Mouse (Mus musculus): Measurements from ENCODE around the gene Tmem178.
A peak's percentile ranks its signal among the peaks of the same experiment; 100 is the strongest.

The Tmem178 gene

DNA sequence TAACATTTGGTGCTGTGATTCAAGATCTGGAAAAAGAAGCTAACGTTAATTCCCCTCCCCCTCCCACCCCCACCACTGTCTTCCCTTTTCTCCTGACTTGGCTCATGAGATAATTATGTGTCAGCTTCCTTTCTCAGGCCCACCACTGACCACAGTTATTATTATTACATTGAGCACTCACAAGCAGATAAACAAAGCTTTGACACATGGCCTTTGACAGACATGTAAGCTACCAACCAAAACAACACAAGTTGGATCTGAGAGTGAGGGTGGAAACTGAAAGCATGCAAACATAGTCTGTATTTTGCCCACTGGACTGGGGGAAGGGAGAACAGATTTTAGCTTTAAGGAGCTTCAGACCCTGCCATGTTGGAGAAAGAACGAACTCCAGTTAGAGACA, 52.8 kb downstream of the Tmem178 start:
- DNase-seq (ENCODE audit: low spot score) = no peak

DNA sequence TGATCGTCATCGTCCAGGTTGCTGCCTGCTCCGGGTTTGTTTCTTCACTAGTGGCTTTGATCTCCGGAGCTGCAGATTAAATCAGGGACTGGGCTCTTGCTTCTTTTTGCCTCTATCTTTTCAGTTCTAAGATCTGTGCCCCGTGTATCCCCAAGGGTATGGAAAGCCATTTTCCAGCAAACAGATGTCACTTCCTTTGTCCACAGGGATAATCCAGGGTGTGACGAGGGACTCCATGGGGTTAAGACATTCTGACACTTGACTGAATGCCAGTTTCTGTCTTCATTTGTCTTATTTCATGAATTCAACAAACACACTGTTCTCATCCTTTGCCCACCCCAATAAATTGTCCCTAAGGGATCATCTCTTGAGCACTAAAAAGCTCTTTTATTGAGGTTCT, 54.5 kb downstream of the Tmem178 start:
- DNase-seq (ENCODE audit: low spot score) = no peak

GRCm38 (mm10) chr17:81001010-81001409, 56.6 kb downstream of the Tmem178 start:
- no peak for DNase-seq (ENCODE audit: low spot score)

GRCm38 (mm10) chr17:81001647-81002046, 57.2 kb downstream of the Tmem178 start:
- no peak for DNase-seq (ENCODE audit: low spot score)

GRCm38 (mm10) chr17:81002130-81002529, 57.7 kb downstream of the Tmem178 start:
- DNase-seq (ENCODE audit: low spot score) = no peak

GRCm38 (mm10) chr17:81004454-81004853, 60.0 kb downstream of the Tmem178 start:
- no peak for DNase-seq (ENCODE audit: low spot score)

DNA sequence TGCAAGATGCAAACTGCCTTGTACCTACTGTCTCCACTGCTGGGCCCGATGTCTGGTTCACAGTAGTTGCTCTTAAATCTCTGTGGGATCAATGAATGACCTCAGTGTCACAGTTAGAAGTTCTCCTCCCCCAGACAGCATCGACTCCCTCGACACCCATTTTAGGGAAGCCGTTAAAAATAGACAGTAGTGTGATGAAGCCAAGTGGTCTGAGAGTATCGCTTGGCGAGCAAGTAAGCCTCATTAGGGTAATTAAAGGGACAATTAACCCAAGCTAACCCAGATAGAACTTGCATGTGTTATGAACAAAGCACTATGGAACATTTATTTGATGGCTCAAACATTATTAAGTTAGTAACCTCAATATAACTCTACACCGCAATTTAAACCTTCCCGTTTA, 60.9 kb downstream of the Tmem178 start:
- DNase-seq (ENCODE audit: low spot score) = no peak

DNA sequence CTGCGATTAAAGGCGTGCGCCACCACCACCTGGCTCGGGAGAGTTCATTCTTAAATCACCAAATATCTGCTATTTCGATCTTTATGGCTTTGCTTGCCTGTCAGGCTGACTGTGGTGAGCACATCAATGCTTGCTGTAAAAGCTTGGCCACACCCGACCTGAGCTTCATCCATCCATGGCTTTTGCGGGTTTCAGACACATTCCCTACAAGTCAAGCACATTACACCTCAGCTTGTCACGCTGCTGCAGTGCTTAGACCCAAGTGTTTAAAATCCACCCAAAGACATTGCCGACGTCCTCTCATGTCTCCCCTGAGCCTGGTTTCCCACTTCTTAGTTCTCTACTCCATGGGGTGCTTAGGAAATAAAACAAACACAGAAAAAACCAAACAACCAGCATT, 64.7 kb downstream of the Tmem178 start:
- DNase-seq (ENCODE audit: low spot score) = no peak

GRCm38 (mm10) chr17:81010199-81010598, 65.8 kb downstream of the Tmem178 start:
- no peak for DNase-seq (ENCODE audit: low spot score)

DNA sequence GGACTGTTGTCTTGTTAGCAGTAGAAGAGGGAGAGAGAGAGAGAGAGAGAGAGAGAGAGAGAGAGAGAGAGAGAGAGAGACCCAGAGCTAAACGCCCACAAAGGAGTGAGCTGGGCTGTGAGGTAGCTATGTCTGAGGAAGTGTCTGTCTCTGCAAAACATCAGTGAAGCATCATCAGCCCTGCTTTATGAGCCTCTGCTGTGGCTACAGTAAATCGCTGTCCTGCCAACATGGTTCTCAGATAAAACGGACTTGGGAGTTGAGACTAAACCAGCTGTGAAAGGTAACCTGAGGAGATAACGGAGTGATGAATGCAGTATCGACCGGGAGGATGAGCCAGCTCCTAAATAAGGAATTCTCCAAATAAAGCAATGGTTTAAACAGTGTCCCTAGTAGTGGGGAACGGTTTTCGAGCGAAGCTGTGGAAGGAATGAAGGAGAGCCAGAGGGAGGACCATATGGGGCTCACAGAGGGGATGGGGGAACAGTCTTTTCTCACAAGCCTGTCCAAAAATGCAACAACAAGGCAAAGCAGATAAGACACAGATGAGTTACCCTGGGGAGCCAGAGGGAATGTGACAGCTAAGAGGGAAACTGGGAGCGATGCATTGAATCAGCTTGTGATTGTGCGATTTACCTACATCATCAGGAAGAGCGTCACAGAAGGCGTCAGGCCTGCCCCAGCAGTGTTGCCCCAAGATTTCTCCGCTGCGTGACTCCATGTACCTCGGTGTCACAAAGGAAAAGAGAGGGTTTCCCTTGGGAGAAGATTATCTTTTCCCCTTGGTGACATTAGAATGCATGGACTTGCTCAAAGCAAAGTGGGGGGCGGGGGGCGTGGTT, 66.6 kb downstream of the Tmem178 start:
- DNase-seq (ENCODE audit: low spot score) = no peak

GRCm38 (mm10) chr17:81015814-81016447, 71.5 kb downstream of the Tmem178 start:
- DNase-seq (ENCODE audit: low spot score) = peak; percentile 89

- peak; percentile 56 for DNase-seq (ENCODE audit: low spot score)
These were observed 72.7 kb downstream of the Tmem178 start for GRCm38 (mm10) chr17:81017132-81017531.

DNA sequence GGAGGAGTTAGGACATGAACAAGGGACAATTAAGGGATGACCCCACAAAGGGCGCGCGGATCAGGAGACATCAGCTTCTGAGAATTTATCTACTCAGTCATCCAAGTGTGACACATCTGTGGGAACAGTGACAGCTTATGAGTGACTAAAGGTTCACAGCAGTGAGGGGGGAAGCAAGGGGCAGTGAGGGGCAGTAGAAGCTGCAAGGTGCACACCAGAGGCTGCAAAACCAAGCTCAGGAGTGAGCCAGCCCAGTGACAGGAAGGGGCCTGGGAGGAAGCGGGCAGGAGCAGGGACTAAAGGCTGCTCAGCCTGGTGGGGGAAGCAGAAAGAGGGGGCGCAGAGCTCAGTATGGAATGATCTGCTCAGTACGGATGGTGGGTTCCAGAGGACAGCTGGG, 82.9 kb downstream of the Tmem178 start:
- DNase-seq (ENCODE audit: low spot score) = no peak

GRCm38 (mm10) chr17:81031830-81032442, 87.5 kb downstream of the Tmem178 start:
- no peak for DNase-seq (ENCODE audit: low spot score)

DNA sequence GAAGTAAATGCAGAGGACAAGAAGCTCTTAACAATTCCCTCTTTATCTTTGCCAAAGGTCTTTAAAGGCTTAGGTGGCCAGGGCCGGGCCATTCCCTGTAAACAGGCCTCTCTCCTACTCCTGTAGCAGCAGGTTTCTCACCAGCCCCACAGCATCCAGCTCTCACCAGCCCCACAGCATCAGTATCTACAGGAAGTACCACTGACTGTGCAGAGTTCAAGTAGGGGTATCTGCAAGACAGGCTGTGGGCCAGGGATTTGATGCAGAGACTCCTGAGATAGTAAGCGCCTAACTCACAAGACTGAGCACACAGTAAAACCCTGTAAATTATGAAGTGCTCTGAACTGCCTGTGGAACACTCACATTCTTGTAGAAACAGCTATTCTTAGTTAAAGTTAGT, 88.5 kb downstream of the Tmem178 start:
- DNase-seq (ENCODE audit: low spot score) = no peak

DNA sequence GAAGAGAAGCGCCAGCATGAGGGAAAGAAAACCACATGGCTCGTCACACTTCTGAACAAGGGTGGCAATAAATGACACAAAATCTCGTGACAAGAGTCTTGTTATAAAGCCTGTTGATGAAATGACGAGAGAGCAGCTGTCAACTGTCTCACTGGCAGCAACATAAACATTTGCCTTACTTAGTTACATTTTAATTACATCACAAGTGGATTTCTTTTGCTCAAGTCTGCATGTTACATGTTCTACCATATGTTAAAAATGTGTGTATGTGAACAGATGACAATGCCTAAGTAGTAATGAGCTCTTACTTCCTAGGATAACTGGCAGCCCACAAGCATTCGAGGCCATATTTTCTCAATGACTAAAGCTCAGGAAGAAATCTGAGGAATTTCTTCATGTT, 90.9 kb downstream of the Tmem178 start:
- DNase-seq (ENCODE audit: low spot score) = no peak

DNA sequence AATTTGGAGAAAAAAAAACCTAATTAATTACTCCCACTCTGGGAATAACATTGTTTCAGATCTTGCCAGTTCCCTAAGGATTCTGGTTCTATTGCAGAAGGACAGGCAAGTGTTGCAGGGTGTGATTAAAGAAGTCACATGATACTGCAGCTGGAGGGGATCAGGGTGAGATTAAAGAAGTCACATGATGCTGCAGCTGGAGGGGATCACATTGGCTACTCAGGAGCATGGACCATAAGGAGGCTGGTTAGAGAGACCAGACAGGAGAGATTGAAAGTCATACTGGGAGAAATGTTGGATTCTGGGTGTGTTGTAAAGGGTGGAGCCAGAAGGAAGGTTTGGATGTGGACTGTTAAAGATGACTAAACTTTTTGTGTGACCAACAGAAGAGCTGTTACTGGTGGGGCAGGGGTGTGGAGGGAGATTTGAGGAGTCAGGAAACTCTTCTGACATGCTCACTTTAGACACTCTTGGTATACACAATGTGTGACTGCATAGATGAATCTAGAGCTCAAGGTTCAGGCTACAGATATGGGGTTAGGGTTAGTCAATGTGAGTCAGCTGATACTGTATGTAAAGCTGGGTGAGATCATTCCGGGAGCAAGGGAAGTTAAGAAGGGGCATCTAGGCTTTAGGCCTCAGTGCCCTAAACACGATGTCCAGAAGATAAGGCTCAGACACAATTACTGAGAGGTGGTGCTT, 94.4 kb downstream of the Tmem178 start:
- no peak for DNase-seq (ENCODE audit: low spot score)

DNA sequence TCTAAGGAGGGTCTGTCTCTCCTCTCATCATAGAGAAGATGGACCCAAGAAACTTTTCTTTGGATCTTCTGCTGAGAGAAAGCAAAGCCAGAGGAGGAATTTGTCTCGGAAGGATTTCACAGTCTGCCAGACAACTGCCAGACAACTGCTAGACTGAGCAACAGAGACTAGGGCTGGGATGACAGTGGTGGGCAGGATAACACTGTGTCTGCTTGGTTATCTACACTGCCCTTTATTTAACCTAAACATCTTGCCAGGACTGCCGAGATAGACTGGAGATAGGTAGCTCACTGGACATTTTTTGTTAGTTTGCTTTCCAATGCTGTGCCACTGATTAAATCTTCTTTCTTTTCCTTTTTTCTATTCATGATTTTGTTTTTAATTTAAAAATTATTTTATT, 97.2 kb downstream of the Tmem178 start:
- no peak for DNase-seq (ENCODE audit: low spot score)

DNA sequence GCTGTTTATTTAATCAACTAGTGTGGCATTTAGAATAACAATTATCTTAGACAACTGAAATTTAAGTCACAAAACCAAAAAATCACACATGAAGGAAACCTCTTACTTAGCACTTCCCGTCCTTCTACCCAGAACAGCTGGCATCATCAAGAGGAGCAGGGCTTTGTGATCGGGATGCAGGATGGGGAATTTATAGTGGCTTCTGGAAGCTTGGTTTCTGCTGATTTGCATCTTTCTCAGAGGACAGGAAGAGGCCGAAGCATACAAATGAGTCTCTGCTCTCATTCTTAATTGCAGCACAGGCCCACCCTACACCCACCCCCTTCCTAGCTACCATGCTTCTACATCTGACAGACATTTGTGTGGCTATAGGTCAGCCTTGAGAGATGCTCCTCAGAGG, 99.9 kb downstream of the Tmem178 start:
- DNase-seq (ENCODE audit: low spot score) = no peak

DNA sequence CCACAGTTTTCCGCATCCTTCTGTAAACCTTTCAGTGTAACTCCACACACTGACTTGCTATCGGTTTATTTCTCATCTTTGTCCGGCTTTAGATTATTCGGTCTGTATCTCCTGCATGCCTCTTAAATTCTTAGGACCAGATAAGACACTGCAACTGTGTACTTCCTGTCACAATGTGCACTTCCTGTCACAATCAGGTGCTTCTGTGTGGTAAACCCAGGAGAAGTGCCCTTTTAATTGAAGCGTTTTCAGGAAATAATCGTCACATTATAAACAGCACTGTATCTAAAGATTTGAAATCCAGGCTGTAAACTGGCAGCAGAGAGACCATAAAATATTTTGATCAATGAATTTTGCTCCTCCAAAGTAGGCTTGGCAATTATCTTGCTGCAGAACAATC, 100.7 kb downstream of the Tmem178 start:
- DNase-seq (ENCODE audit: low spot score) = no peak

DNA sequence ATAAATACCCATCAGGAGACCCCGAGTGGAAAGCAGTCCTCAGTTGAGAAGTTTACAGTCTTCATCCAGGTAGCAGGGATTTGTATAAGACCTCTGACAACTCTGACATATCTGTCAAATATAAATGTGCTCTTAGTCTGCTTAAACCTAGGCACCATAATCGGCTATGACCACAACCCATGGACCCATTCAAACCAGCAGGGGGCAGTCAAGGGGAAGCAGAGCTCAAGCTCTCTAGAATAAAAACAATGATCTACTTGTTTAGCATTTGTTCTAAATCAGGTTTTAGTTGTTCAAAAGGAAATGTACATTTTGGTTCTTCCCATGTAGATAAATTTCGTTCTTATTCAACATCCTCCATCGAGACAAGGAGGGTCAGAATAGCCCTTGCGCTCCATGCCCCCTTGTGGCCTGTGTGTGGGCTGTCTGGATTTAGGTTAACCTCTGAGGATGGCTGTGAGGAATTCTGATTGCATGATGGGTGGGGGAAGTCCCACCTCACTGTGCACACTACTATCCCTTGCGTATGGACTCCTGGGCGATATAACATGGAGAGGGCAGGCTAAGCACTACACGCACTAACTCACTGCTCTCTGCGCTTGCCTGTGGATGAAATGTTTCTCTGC, 101.2 kb downstream of the Tmem178 start:
- peak; percentile 37 for DNase-seq (ENCODE audit: low spot score)

GRCm38 (mm10) chr17:81047930-81048564, 103.6 kb downstream of the Tmem178 start:
- no peak for DNase-seq (ENCODE audit: low spot score)

Data from embryo, embryonic 10.5 days (tissue).